In the genomic region with DNA sequence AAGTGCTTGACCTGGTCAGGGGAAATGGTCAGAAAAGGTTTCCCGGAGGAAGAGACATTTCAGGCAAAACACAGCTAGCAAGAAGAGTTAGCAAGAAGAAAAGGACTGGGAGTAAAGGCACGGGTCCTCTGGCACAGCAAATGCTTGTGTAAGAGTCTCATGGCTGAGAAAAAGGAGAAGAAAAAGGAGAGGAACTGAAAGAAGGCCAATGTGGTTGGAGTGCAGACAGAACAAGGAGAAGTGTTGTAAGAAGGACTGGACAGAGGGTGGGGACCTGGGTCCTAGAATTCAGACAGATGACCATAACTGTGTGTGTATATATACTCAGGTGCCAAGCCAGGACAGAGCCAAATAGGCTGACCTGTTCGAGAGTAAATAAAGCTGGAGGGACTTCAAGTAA, we compare ENCODE assay signal across 27 mouse cellular contexts. TPM values are rescaled to one million over a fixed set of nuclear protein-coding genes. Genes with fewer than 3 reads are reported as not detected.
A peak's percentile ranks its signal among the peaks of the same experiment; 100 is the strongest.
DNase-seq lines count a peak whose midpoint lies in the region; ATAC-seq and TF ChIP-seq lines count a peak whose summit lies in the region.
"Had no signal": no experiment of that assay in that cellular context is flagged by ENCODE, and none has a peak within 500 bp of the region (broad histone marks: within the 10 kb centered on the region; RNA-seq: fewer than 3 reads in every experiment).

No protein-coding gene starts in this region.

- H3K4me1 ChIP-seq in liver, postnatal 0 days (ENCODE audit: insufficient read depth) = peaks cover 12% of the 10 kb centered on the region
- no peaks in the 10 kb centered on the region for H3K4me1 ChIP-seq in liver, embryonic 11.5 days (replicated peaks; ENCODE audit: control insufficient read depth, insufficient read depth, low read length)
- H3K4me1 ChIP-seq in bone marrow macrophage, adult 2 months (ENCODE audit: control insufficient read depth, insufficient read depth, low read length) = peaks cover 70% of the 10 kb centered on the region
- peaks cover 17% of the 10 kb centered on the region for H3K4me1 ChIP-seq in hindbrain, embryonic 16.5 days (ENCODE audit: control insufficient read depth, insufficient read depth, low read depth, low read length)

- H3K36me3 ChIP-seq in liver, postnatal 0 days (replicated peaks; ENCODE audit: insufficient read depth, low read length) = no peaks in the 10 kb centered on the region
- H3K36me3 ChIP-seq in liver, embryonic 11.5 days (ENCODE audit: control insufficient read depth, insufficient read depth, low read length) = no peaks in the 10 kb centered on the region
- no peaks in the 10 kb centered on the region for H3K36me3 ChIP-seq in hindbrain, embryonic 16.5 days (ENCODE audit: control insufficient read depth, insufficient read depth, low read length)
- H3K36me3 ChIP-seq: embryonic facial prominence, embryonic 13.5 days; heart, embryonic 12.5 days had no signal

- no peak for TF ChIP-seq CTCF in liver, postnatal 0 days (IDR thresholded peaks at IDR 0.05; ENCODE audit: low read depth)
- no peak for TF ChIP-seq CTCF in bone marrow macrophage, adult 2 months (IDR thresholded peaks at IDR 0.05; ENCODE audit: low read depth, low read length)

- 38% methylated on average over 3 of the region's 3 CpGs for WGBS in liver, postnatal 0 days (ENCODE audit: insufficient replicate concordance)
- WGBS in liver, embryonic 11.5 days = 49% methylated on average over 3 of the region's 3 CpGs
- WGBS in hindbrain, embryonic 16.5 days = 77% methylated on average over 3 of the region's 3 CpGs

- peak overlapping the region; percentile 39; the same call in 1 of the 2 replicates for H3K27ac ChIP-seq in liver, postnatal 0 days (ENCODE audit: low read depth)
- H3K27ac ChIP-seq in liver, embryonic 11.5 days (ENCODE audit: low read depth, low read length) = no peak overlapping the region
- H3K27ac ChIP-seq in bone marrow macrophage, adult 2 months (ENCODE audit: insufficient read depth, low read depth, low read length) = peak overlapping the region; percentile 92
- no peak overlapping the region for H3K27ac ChIP-seq in hindbrain, embryonic 16.5 days (ENCODE audit: low read depth, low read length)
- H3K27ac ChIP-seq: embryonic facial prominence, embryonic 13.5 days; forebrain, embryonic 13.5 days; liver, embryonic 14.5 days had no signal

- H3K4me2 ChIP-seq in liver, postnatal 0 days (ENCODE audit: low read depth, low read length) = no peak overlapping the region
- no peak overlapping the region for H3K4me2 ChIP-seq in liver, embryonic 11.5 days
- H3K4me2 ChIP-seq in hindbrain, embryonic 16.5 days (ENCODE audit: low read length) = no peak overlapping the region
- H3K4me2 ChIP-seq: embryonic facial prominence, embryonic 13.5 days; forebrain, embryonic 13.5 days; heart, embryonic 12.5 days had no signal

- H3K9ac ChIP-seq in liver, postnatal 0 days (replicated peaks) = no peak overlapping the region
- H3K9ac ChIP-seq in liver, embryonic 11.5 days (ENCODE audit: low read depth, low read length) = no peak overlapping the region
- no peak overlapping the region for H3K9ac ChIP-seq in hindbrain, embryonic 16.5 days (ENCODE audit: low read depth, low read length)
- H3K9ac ChIP-seq: embryonic facial prominence, embryonic 13.5 days; forebrain, embryonic 13.5 days; heart, embryonic 12.5 days; liver, embryonic 14.5 days had no signal

- no peak overlapping the region for H3K4me3 ChIP-seq in liver, postnatal 0 days (ENCODE audit: low read depth, low read length)
- no peak overlapping the region for H3K4me3 ChIP-seq in liver, embryonic 11.5 days (ENCODE audit: low read depth, low read length)
- no peak overlapping the region for H3K4me3 ChIP-seq in bone marrow macrophage, adult 2 months (ENCODE audit: insufficient read depth, low read length)
- H3K4me3 ChIP-seq in hindbrain, embryonic 16.5 days (ENCODE audit: low read length) = no peak overlapping the region
- H3K4me3 ChIP-seq: embryonic facial prominence, embryonic 13.5 days; erythroblast, embryonic 14.5 days; forebrain, embryonic 13.5 days; heart, embryonic 12.5 days had no signal

- H3K27me3 ChIP-seq in liver, postnatal 0 days (ENCODE audit: insufficient read depth, low read length) = no peaks in the 10 kb centered on the region
- H3K27me3 ChIP-seq in liver, embryonic 11.5 days (replicated peaks; ENCODE audit: control insufficient read depth, insufficient read depth, low read length) = 0 out of 2 replicates have a peak, but pooled peaks cover 3% of the 10 kb centered on the region
- no peaks in the 10 kb centered on the region for H3K27me3 ChIP-seq in hindbrain, embryonic 16.5 days (replicated peaks; ENCODE audit: control insufficient read depth, insufficient read depth, low read length)
- H3K27me3 ChIP-seq: embryonic facial prominence, embryonic 13.5 days; forebrain, embryonic 13.5 days had no signal

- ATAC-seq in liver, postnatal 0 days = no peak
- no peak for ATAC-seq in liver, embryonic 11.5 days (replicated peaks; ENCODE audit: low FRiP score)
- no peak for ATAC-seq in hindbrain, embryonic 16.5 days
- ATAC-seq: CD4-positive, CD25-positive, alpha-beta regulatory T cell, adult 4 months; forebrain, embryonic 13.5 days; intestine, postnatal 0 days had no signal

- no peak for TF ChIP-seq EP300 in liver, postnatal 0 days (IDR thresholded peaks at IDR 0.05; ENCODE audit: low read depth)

- intact Hi-C loops in heart, postnatal 14 days (cut with DNase I) = no loop called here

- no peak for TF ChIP-seq POLR2A in bone marrow macrophage, adult 2 months (IDR thresholded peaks at IDR 0.05; ENCODE audit: borderline replicate concordance, low read depth, low read length)

- DNase-seq in heart, adult 8-10 months (ENCODE audit: low spot score) = peak; percentile 26
- DNase-seq in heart, postnatal 14 days = no peak
- DNase-seq in liver, postnatal 0 days = no peak
- DNase-seq in liver, embryonic 11.5 days (ENCODE audit: low spot score) = no peak
- peak; percentile 26 to 62 for DNase-seq in monocyte, adult 2 months (ENCODE audit: low read depth in 1 of 2, low spot score in 2 of 2)
- DNase-seq in spleen, postnatal 10 days (ENCODE audit: low spot score in 2 of 2) = no peak
- DNase-seq: adrenal gland, postnatal 36 days; cerebellum, adult 11-12 months; cerebellum, postnatal 14 days; embryo, embryonic 11 days; heart, adult 11 months; heart, postnatal 10 days; kidney, postnatal 25 days; lung, postnatal 14 days had no signal

- no peaks in the 10 kb centered on the region for H3K9me3 ChIP-seq in liver, postnatal 0 days (ENCODE audit: low read length)
- no peaks in the 10 kb centered on the region for H3K9me3 ChIP-seq in liver, embryonic 11.5 days (ENCODE audit: control insufficient read depth, low read length)
- no peaks in the 10 kb centered on the region for H3K9me3 ChIP-seq in hindbrain, embryonic 16.5 days (ENCODE audit: control insufficient read depth, low read length)
- H3K9me3 ChIP-seq: embryonic facial prominence, embryonic 13.5 days; forebrain, embryonic 13.5 days; heart, embryonic 12.5 days had no signal

RNA-seq across cellular contexts. Expression of gene Npc2, which starts 24.8 kb away (rescaled TPM):
- total RNA-seq in heart, adult 8-10 months (2022) = 10 to 100 TPM; 26.1 to 29.6 (median 26.9) TPM
- total RNA-seq in heart, postnatal 14 days (2021) = 10 to 100 TPM; 30.8 to 32.7 TPM
- polyA plus RNA-seq in liver, postnatal 0 days (2015; fragmentation: Nextera tagmentation; extraction: Ambion mirVana) = 29.7 and 30.0 TPM in 2 replicates
- 40.3 and 41.7 TPM in 2 replicates for polyA plus RNA-seq in liver, embryonic 11.5 days (2014; fragmentation: Nextera tagmentation; extraction: Ambion mirVana)
- 677 and 718 TPM in 2 replicates for polyA plus RNA-seq in bone marrow macrophage, adult 2 months (2012; ENCODE audit: insufficient read depth, insufficient read length, missing spikeins)
- polyA plus RNA-seq in hindbrain, embryonic 16.5 days (2015; fragmentation: Nextera tagmentation; extraction: Ambion mirVana) = 57.6 and 59.6 TPM in 2 replicates

RNA-seq across cellular contexts. Expression of gene Isca2, which starts 24.9 kb away (rescaled TPM):
- 100 to 1,000 TPM in 1 of 4 experiments, 10 to 100 TPM in 3; 89.1 to 116 (median 94.9) TPM for total RNA-seq in heart, adult 8-10 months (2022)
- total RNA-seq in heart, postnatal 14 days (2021) = 10 to 100 TPM; 71.2 to 73.3 TPM
- polyA plus RNA-seq in liver, postnatal 0 days (2015; fragmentation: Nextera tagmentation; extraction: Ambion mirVana) = 97.5 and 99.9 TPM in 2 replicates
- 139 TPM in 2 replicates for polyA plus RNA-seq in liver, embryonic 11.5 days (2014; fragmentation: Nextera tagmentation; extraction: Ambion mirVana)
- 44.8 and 47.1 TPM in 2 replicates for polyA plus RNA-seq in bone marrow macrophage, adult 2 months (2012; ENCODE audit: insufficient read depth, insufficient read length, missing spikeins)
- 140 and 142 TPM in 2 replicates for polyA plus RNA-seq in hindbrain, embryonic 16.5 days (2015; fragmentation: Nextera tagmentation; extraction: Ambion mirVana)

RNA-seq across cellular contexts. Expression of gene Syndig1l, which starts 49.5 kb away (rescaled TPM):
- total RNA-seq in heart, adult 8-10 months (2022) = not detected
- not detected for total RNA-seq in heart, postnatal 14 days (2021)
- polyA plus RNA-seq in liver, postnatal 0 days (2015; fragmentation: Nextera tagmentation; extraction: Ambion mirVana) = 0.04 TPM in 1 of 2 replicates, not detected in the other
- 0.08 and 0.12 TPM in 2 replicates for polyA plus RNA-seq in liver, embryonic 11.5 days (2014; fragmentation: Nextera tagmentation; extraction: Ambion mirVana)
- polyA plus RNA-seq in bone marrow macrophage, adult 2 months (2012; ENCODE audit: insufficient read depth, insufficient read length, missing spikeins) = not detected in 2 replicates
- 12.0 and 13.3 TPM in 2 replicates for polyA plus RNA-seq in hindbrain, embryonic 16.5 days (2015; fragmentation: Nextera tagmentation; extraction: Ambion mirVana)
- total RNA-seq: adrenal gland, postnatal 36 days; gastrocnemius, adult 8-10 months; heart, postnatal 10 days; neutrophil, adult 5-6 weeks had no signal
- polyA plus RNA-seq: embryonic facial prominence, embryonic 13.5 days; heart, embryonic 12.5 days; kidney, embryonic 14.5 days; limb, embryonic 11.5 days had no signal

Comparison
In these comparisons a context has a peak if more than half of its experiments do, and no peak if none do; other contexts are left out.
1. DNase-seq: peak in heart, adult 8-10 months (single experiment) and monocyte, adult 2 months (2 of 2); none in heart, postnatal 14 days (0 of 2), liver, postnatal 0 days (single experiment), liver, embryonic 11.5 days (single experiment) and spleen, postnatal 10 days (0 of 2).
2. H3K27ac ChIP-seq: peak in liver, postnatal 0 days (single experiment) and bone marrow macrophage, adult 2 months (single experiment); none in liver, embryonic 11.5 days (single experiment) and hindbrain, embryonic 16.5 days (single experiment).
3. RNA of gene Npc2, which starts 24.8 kb away (polyA plus RNA-seq): 677 to 718 TPM in bone marrow macrophage, adult 2 months; 57.6 to 59.6 TPM in hindbrain, embryonic 16.5 days, 40.3 to 41.7 TPM in liver, embryonic 11.5 days and 29.7 to 30.0 TPM in liver, postnatal 0 days; every median in the first group is over 10 times any median in the second.
4. RNA of gene Syndig1l, which starts 49.5 kb away (polyA plus RNA-seq): 12.0 to 13.3 TPM in hindbrain, embryonic 16.5 days; 0.08 to 0.12 TPM in liver, embryonic 11.5 days, 0.04 TPM in liver, postnatal 0 days and not detected in bone marrow macrophage, adult 2 months; every median in the first group is over 10 times any median in the second.